Mouse (Mus musculus) WW6 (cell line): Measurements from ENCODE around the gene H2afx.
"Not testable (repeated sequence)": the region's sequence is repeated elsewhere in the genome, so short reads cannot be mapped to it uniquely, and the experiment has no call there.

ENCODE experiments used
- DNase-seq: peaks from one replicate; pipeline ENCODE4 v3.0.0-alpha.2; 2013; ENCODE audit warnings: low read depth, low spot score

H2afx gene

GRCm38 (mm10) chr9:44337436-44338169, 3.1 kb downstream of the H2afx start:
- DNase-seq, result no peak

DNA sequence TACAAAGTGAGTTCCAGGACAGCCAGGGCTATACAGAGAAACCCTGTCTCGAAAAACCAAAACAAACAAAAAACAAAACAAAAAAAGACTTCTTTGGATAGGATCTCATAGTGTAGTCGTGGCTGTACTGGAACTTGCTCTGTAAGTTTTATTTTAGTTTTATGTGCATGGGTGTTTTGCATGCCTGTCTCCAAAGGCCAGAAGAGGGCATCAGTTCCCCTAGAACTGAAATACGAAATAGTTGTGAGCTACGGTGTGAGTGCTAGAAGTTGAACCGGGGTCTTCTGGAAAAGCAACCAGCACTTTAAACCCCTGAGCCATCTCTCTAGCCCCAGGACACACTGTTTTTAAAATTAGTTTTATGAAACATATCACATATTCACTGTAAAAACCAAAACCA, 4.1 kb downstream of the H2afx start:
- no peak for DNase-seq

DNA sequence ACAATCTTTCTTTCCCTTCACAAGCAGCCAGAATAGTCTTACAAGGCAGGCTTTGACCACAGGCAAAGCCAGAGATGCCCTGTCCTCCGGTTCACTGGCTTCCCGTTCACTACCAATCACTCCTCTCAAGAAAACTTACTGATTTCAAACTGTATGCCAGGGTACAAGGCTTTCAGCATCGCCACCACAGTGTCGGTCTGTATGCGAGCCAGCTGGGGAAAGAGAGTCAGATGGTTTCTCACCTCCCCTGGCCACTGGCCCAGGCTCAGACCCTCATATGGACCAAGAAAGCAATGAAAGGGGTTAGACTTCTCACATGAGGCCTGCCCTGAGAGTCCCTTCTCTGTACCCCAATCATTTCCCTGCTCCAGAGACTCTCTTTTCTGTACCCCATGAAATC, 7.0 kb downstream of the H2afx start:
- DNase-seq, result no peak

DNA sequence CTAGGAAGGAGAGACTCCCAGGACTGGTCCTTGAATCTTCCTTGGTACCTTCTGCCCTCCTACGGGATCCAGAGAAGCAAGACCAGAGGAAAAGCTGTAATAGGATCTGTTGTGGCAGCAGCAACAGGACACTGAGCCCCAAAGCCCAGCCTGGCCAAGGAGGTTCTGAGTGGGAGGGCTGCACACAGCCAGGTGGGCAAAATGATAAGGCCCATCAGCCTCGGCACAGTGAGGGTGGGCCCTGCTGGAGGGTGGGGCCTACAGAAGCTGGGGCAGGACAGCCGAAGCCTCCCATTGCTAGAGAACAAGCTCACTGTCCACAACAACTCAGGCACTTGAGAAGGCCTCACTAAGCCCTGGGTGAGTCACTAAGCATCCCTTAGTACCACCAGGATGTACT, 7.7 kb downstream of the H2afx start:
- no peak for DNase-seq

DNA sequence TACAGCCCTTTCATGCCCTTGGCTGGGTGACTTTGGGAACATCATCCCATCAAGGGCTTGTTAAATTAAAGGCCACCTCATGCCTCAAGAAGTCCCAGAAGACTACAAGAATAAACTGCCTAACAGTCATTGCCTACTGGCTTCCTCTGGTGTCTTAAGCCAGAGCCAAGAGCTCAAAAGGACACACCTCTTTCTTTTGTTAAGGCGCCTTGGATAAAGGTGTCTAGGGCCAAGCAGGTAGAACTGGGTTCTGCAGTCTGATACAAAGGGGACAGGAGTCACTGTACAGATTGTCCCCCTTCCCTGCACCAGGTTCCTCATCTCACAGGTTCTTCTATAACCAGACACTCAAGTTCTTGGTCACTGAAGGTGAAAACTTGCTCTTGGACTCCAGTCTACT, 8.1 kb downstream of the H2afx start:
- no peak for DNase-seq

DNA sequence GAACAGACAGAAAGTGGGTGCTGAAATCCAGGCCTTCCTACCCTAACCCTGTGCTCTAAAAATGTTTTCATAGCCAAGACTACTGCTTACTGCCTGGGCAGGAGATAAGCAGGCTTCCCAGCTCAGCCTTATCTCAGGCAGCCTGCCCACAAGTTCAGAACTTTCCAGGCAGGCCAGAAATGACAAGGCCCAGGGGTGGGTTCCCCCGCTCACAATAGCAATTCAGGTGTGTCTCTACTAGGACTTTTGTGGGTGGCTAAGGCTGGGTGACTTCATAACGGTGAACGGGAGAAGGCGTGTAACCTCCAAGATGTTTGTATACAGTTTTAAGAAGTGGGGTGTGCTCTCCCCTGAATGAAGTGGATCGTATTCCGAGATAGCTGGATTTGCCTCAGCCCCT, 8.8 kb downstream of the H2afx start:
- DNase-seq, result no peak

DNA sequence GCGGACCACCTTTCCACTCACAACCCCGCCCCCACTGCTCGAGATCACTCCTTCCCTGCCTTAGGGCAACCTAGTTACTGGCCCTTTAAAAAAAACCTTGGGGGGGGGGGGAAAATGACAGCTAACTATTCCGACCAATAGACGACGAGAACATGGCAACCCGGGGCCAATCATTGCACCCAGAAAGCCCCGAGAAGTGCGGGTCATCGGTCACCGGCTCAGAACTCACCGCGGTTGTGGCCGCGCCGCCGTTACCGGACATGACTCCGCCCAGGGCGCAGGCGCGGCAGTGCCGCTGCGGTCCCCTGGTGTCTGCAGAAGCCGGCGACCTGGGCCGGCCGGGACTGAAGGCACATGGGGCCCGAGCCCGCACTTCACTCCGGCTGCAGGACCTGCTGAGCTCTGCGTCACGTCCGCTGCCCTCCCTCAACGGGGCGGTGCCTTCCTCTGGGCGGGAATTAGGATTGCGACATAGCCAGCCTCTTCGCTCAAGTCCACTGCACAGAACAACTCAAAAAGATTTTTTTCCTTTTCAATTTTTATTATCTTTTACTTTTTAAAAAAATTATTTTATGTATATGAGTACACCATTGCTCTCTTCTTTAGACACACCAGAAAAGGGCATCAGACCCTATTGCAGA, 9.4 kb downstream of the H2afx start, which contains the start of gene Hmbs:
Gene Hmbs, minus strand, starts transcription at position 448 of the 641 bp plus-strand sequence.
- no peak for DNase-seq

- DNase-seq, result no peak
Observed at GRCm38 (mm10) chr9:44345570-44346433, 11.3 kb downstream of the H2afx start.

DNA sequence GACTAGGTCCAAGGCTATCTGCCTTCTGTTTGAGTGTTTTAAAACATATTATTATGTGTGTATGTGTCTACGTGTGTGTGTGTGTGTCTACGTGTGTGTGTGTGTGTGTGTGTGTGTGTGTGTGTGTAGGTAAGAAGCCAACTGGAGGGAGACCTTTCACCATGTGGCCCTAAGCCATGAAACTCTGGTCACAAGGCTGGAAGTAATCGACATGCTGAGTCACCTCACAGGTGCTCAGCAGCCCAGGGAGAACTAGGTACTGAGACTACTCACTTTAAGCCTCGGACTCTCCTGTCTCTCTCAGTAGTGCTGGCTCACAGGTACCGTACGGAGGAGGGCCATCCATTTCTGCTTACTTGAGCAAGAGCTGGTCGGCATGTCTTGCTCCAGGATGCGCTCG, 12.7 kb downstream of the H2afx start:
- DNase-seq, result no peak

DNA sequence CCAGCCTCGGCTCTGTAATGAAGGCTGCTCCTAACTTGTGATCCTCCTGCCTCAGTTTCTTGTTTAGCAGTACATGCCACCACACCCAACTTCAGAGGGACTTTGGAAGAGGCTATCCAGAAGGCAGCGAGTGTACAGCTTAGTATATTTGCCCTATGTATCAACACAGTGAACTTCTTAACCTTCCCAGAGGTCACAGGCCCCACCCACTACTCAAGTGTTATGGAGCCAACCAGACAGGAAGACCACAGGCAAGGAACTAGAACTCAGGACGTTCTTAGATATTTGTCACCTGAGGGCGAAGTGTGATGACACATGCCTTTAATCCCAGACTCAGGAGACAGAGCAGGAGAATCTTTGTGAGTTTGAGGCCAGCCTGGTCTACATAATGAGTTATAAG, 13.1 kb downstream of the H2afx start:
- DNase-seq, result no peak

GRCm38 (mm10) chr9:44348546-44348945, 14.1 kb downstream of the H2afx start:
- DNase-seq, result no peak

DNA sequence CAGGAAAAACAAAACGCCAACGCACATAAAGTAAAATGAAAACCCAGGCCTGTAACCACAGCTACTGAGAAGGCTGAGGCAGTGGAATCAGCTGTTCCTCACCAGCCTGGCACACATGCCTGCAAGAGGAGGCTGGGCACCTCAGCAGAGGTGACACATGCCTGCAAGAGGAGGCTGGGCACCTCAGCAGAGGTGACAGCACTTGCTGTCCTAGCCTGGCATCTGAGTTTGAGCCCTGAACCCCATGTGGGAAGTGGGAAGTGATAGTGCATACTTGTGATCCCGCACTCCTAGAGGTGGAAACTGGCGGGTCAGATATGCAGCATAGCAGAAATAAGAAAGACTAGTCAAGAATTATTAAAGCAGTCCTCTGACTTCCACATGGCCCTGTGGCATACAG, 16.9 kb downstream of the H2afx start:
- no peak for DNase-seq

- DNase-seq, result no peak
Observed at GRCm38 (mm10) chr9:44352337-44352736, 17.8 kb downstream of the H2afx start.

GRCm38 (mm10) chr9:44353142-44353541, 18.6 kb downstream of the H2afx start:
- DNase-seq, result no peak

DNA sequence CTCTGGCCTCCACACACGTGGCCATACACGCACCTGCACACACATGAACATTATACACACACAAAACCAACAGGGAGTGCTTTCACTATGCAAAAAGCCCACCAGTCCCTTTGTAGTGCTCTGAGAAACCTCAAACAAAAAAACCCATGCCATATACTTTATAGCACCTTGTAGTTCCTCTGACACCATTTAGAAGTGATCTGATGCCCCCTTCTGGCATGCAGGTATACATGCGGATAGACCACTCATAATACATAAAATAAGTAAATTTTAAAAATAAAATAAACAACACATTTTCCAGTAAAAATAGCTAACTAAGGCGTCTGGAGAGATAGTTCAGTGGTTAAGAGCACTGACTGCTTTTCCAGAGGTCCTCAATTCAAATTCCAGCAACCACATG, 22.7 kb downstream of the H2afx start:
- no peak for DNase-seq

GRCm38 (mm10) chr9:44361190-44361917, 26.9 kb downstream of the H2afx start, which contains the start of gene Vps11:
TSS of gene Vps11 (minus strand) at chr9:44361670.
- DNase-seq, result peak; percentile 95

DNA sequence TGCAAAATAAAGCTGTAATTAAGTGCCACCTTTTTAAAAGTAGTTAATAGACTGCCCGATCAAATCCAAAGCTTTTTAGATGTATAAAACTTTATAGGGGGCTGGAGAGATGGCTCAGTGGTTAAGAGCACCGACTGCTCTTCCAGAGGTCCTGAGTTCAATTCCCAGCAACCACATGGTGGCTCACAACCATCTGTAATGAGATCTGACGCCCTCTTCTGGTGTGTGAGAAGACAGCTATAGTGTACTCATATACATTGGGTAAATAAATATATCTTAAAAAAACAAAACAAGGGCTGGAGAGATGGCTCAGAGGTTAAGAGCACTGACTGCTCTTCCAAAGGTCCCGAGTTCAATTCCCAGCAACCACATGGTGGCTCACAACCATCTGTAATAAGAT, 27.4 kb downstream of the H2afx start:
- DNase-seq, result not testable (repeated sequence)

GRCm38 (mm10) chr9:44364480-44364879, 30.0 kb downstream of the H2afx start:
- no peak for DNase-seq

DNA sequence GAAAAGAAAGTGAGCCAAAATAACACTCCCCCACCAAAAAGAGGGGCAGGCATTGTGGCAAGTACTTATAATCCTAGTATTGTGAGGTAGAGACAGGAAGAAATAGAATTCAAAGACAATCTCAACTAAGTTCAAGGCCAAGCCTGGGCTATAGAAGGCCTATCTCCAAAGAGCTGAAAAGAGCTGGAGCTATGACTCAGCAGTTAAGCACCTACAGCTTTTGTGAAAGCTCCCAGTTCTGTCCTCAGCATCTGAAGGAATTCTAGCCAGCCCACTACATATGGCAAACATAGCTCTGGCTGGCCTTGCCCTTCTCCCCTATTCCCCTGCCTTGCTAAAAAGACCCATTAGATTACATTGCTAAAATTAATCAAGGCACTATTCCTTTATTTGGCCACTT, 38.9 kb downstream of the H2afx start:
- DNase-seq, result no peak

DNA sequence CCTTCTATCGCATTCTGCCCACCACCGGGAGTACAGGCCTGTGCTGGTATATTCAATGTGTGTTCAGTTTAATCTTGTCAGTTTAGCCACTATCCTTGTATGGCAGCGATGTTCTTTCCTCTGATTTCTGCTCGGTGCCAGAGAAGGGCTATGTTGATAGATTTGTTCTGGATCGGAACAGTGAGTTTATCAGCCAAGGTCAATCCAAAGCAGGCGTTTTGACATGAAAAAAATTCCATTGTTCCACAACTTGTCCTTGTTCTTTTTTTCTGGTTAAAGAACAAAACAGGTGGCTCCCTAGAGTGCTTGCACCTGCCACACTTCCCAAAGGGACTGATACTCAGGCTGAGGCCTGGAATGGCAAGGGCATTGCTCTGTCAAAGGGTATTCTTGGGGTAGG, 41.6 kb downstream of the H2afx start:
- no peak for DNase-seq

GRCm38 (mm10) chr9:44377335-44377734, 42.8 kb downstream of the H2afx start:
- DNase-seq, result not testable (repeated sequence)
